Mouse (Mus musculus): ENCODE data around the gene Armcx3.

DNA sequence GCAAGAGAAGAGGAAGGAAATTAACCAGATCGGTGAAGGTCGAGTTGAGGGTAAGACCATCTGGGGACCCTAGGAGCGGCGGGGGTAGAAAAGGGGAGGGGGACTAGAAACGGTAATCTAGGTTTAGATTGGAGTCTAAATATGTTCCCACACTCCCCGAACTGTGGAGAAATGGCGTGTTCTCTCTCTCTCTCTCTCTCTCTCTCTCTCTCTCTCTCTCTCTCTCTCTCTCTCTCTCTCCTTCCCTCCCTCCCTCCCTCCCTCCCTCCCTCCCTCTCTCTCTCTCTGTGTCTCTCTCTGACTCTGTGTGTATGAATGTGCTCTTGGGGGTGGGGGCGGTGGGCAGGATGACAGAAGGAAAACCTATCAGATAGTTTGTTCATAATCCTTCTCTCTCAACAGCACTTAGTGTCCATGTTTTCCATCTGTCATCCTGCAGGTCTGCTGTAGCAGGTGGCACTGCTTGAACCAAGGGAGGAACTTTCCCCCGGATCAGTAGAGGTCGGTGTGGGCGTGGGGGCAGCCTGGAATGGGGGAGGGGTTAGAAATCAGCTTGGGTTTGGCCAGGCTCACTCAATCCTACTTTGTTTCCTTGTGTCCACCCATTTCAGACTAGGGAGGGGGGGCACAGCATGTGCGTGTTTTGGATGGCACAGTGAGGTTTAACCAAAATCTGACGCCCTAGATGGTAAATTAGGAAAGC is 1.0 kb downstream of the Armcx3 start:
- TF ChIP-seq POLR2A (IDR thresholded peaks at IDR 0.05; ENCODE audit: low read depth, low read length): no peak
- no peak for TF ChIP-seq CTCF (IDR thresholded peaks at IDR 0.05; ENCODE audit: extremely low read depth, insufficient read length, insufficient replicate concordance, low read depth, low read length)

Data from small intestine, adult 2 months (tissue).